Mouse (Mus musculus): ENCODE data around the gene Csrnp3.

GRCm38 (mm10) chr2:65841606-65842005 lies 4.0 kb upstream of the Csrnp3 start:
- TF ChIP-seq POLR2A (IDR thresholded peaks at IDR 0.05; ENCODE audit: low read depth, low read length), result no peak
- TF ChIP-seq CTCF (conservative IDR thresholded peaks at IDR 0.05 in 1 of 2, IDR thresholded peaks at IDR 0.05 in 1 of 2; ENCODE audit: low read depth in 2 of 2, low read length in 2 of 2), result no peak
- no peak for TF ChIP-seq NELFE (IDR thresholded peaks at IDR 0.05; ENCODE audit: low read depth, low read length)
- no peak for TF ChIP-seq CHD2 (IDR thresholded peaks at IDR 0.05; ENCODE audit: low read length)
- TF ChIP-seq USF1 (IDR thresholded peaks at IDR 0.05; ENCODE audit: low read depth, low read length), result no peak
- TF ChIP-seq TBP (conservative IDR thresholded peaks at IDR 0.05; ENCODE audit: low read depth, low read length), result no peak

Measured in CH12.LX (cell line).